Comparison of ENCODE assay signal across 8 mouse cellular contexts in genomic region chr19:42090637-42091141, GRCm38 (mm10). TPM values are rescaled to one million over a fixed set of nuclear protein-coding genes. Genes with fewer than 3 reads are reported as not detected.
DNase-seq lines count a peak whose midpoint lies in the region; ATAC-seq and TF ChIP-seq lines count a peak whose summit lies in the region.

No protein-coding gene starts in this region.

- peak overlapping the region; percentile 84 for H3K27ac ChIP-seq in spleen, adult 2 months (ENCODE audit: insufficient read depth, low read length)
- H3K27ac ChIP-seq in forebrain, postnatal 0 days (ENCODE audit: low read depth, low read length): peak overlapping the region; percentile 84
- H3K27ac ChIP-seq in lung, embryonic 16.5 days (ENCODE audit: low read length): peak overlapping the region; percentile 91
- peak overlapping the region; percentile 91 for H3K27ac ChIP-seq in stomach, embryonic 16.5 days (ENCODE audit: low read length)

- no peaks in the 10 kb centered on the region for H3K9me3 ChIP-seq in forebrain, postnatal 0 days (ENCODE audit: low read length)
- no peaks in the 10 kb centered on the region for H3K9me3 ChIP-seq in lung, embryonic 16.5 days (ENCODE audit: control insufficient read depth, low read length)
- H3K9me3 ChIP-seq in stomach, embryonic 16.5 days (replicated peaks; ENCODE audit: control insufficient read depth, low read length): no peaks in the 10 kb centered on the region

- H3K36me3 ChIP-seq in spleen, adult 2 months (ENCODE audit: control insufficient read depth, insufficient read depth, low read length): no peaks in the 10 kb centered on the region
- H3K36me3 ChIP-seq in forebrain, postnatal 0 days (ENCODE audit: insufficient read depth): peaks cover 2% of the 10 kb centered on the region; the same call in 1 of the 2 replicates
- H3K36me3 ChIP-seq in lung, embryonic 16.5 days (ENCODE audit: control insufficient read depth, insufficient read depth, low read length): peaks cover 4% of the 10 kb centered on the region; the same call in 1 of the 2 replicates
- no peaks in the 10 kb centered on the region; the same call in 1 of the 2 replicates for H3K36me3 ChIP-seq in stomach, embryonic 16.5 days (ENCODE audit: control insufficient read depth, insufficient read depth, low read length)

- peak; percentile 40 for ATAC-seq in forebrain, postnatal 0 days
- peak; percentile 77 for ATAC-seq in lung, embryonic 16.5 days (ENCODE audit: low read depth)
- peak; percentile 54 for ATAC-seq in stomach, embryonic 16.5 days (ENCODE audit: insufficient read depth, low FRiP score)

- TF ChIP-seq CTCF in spleen, adult 2 months (IDR thresholded peaks at IDR 0.05; ENCODE audit: extremely low read depth, insufficient read depth, insufficient read length, insufficient replicate concordance): no peak
- TF ChIP-seq CTCF in forebrain, postnatal 0 days (IDR thresholded peaks at IDR 0.05; ENCODE audit: low read depth): no peak

- peak overlapping the region; percentile 74 for H3K4me3 ChIP-seq in spleen, adult 2 months (ENCODE audit: extremely low read depth, insufficient read depth, insufficient read length)
- peak overlapping the region; percentile 99 for H3K4me3 ChIP-seq in forebrain, postnatal 0 days (ENCODE audit: low read depth, low read length)
- peak overlapping the region; percentile 94 for H3K4me3 ChIP-seq in lung, embryonic 16.5 days (ENCODE audit: low read length)
- peak overlapping the region; percentile 88 for H3K4me3 ChIP-seq in stomach, embryonic 16.5 days (replicated peaks; ENCODE audit: low read length)

- no peak for TF ChIP-seq POLR2A in spleen, adult 2 months (IDR thresholded peaks at IDR 0.05; ENCODE audit: low read depth, low read length)

- H3K4me2 ChIP-seq in forebrain, postnatal 0 days (ENCODE audit: low read depth): peak overlapping the region; percentile 68
- H3K4me2 ChIP-seq in lung, embryonic 16.5 days (ENCODE audit: low read depth, low read length): peak overlapping the region; percentile 81
- peak overlapping the region; percentile 76 for H3K4me2 ChIP-seq in stomach, embryonic 16.5 days (ENCODE audit: low read depth, low read length)

- peaks cover 10% of the 10 kb centered on the region for H3K4me1 ChIP-seq in spleen, adult 2 months (ENCODE audit: control insufficient read depth, insufficient read depth, insufficient read length)
- H3K4me1 ChIP-seq in forebrain, postnatal 0 days (ENCODE audit: insufficient read depth): peaks cover 13% of the 10 kb centered on the region; the same call in 1 of the 2 replicates
- H3K4me1 ChIP-seq in lung, embryonic 16.5 days (replicated peaks; ENCODE audit: control insufficient read depth, insufficient read depth, low read length): peaks cover 25% of the 10 kb centered on the region
- H3K4me1 ChIP-seq in stomach, embryonic 16.5 days (ENCODE audit: control insufficient read depth, insufficient read depth, low read length): peaks cover 15% of the 10 kb centered on the region

- WGBS in spleen, adult 2 months: under 1% methylated on average over 51 of the region's 52 CpGs
- under 1% methylated on average over 46 of the region's 52 CpGs for WGBS in forebrain, postnatal 0 days
- 1% methylated on average over 43 of the region's 52 CpGs for WGBS in lung, embryonic 16.5 days
- WGBS in stomach, embryonic 16.5 days: under 1% methylated on average over 52 of the region's 52 CpGs

- DNase-seq in embryo, embryonic 10.5 days (ENCODE audit: low spot score): peak; percentile 51
- DNase-seq in embryo, embryonic 11 days: no peak
- peak; percentile 14 to 26 for DNase-seq in spleen, adult 2 months (ENCODE audit: low read depth in 1 of 2, low spot score in 2 of 2)
- no peak for DNase-seq in spleen, postnatal 4 days (ENCODE audit: low spot score in 2 of 2)
- peak; percentile 45 for DNase-seq in forebrain, postnatal 0 days
- DNase-seq in spleen, postnatal 10 days (ENCODE audit: low spot score in 2 of 2): no peak

- peak overlapping the region; percentile 79 for H3K9ac ChIP-seq in forebrain, postnatal 0 days
- H3K9ac ChIP-seq in lung, embryonic 16.5 days (ENCODE audit: low read length): peak overlapping the region; percentile 90
- peak overlapping the region; percentile 84 for H3K9ac ChIP-seq in stomach, embryonic 16.5 days (ENCODE audit: low read length)

- peaks cover 6% of the 10 kb centered on the region; the same call in 1 of the 2 replicates for H3K27me3 ChIP-seq in spleen, adult 2 months (ENCODE audit: control insufficient read depth, insufficient read depth, low read length)
- no peaks in the 10 kb centered on the region for H3K27me3 ChIP-seq in forebrain, postnatal 0 days (ENCODE audit: insufficient read depth, low read length)
- no peaks in the 10 kb centered on the region for H3K27me3 ChIP-seq in lung, embryonic 16.5 days (ENCODE audit: control insufficient read depth, insufficient read depth, low read depth, low read length)
- H3K27me3 ChIP-seq in stomach, embryonic 16.5 days (ENCODE audit: control insufficient read depth, insufficient read depth, low read length): no peaks in the 10 kb centered on the region

RNA-seq across cellular contexts. Expression of gene Pi4k2a, which starts 0.4 kb away (rescaled TPM):
- polyA plus RNA-seq in spleen, adult 2 months (2012; rRNA removed): 22.3 and 25.1 TPM in 2 replicates
- 13.7 and 16.3 TPM in 2 replicates for total RNA-seq in forebrain, postnatal 0 days (2014; rRNA removed)
- polyA plus RNA-seq in forebrain, postnatal 0 days (2015; fragmentation: Nextera tagmentation; extraction: Ambion mirVana): 29.7 and 34.1 TPM in 2 replicates
- polyA plus RNA-seq in lung, embryonic 16.5 days (2015; fragmentation: Nextera tagmentation; extraction: Ambion mirVana): 7.5 and 8.4 TPM in 2 replicates
- polyA plus RNA-seq in stomach, embryonic 16.5 days (2015; fragmentation: Nextera tagmentation; extraction: Ambion mirVana): 6.8 and 7.0 TPM in 2 replicates

RNA-seq across cellular contexts. Expression of gene Morn4, which starts 4.5 kb away (rescaled TPM):
- 1.0 and 1.2 TPM in 2 replicates for polyA plus RNA-seq in spleen, adult 2 months (2012; rRNA removed)
- 55.9 and 57.0 TPM in 2 replicates for total RNA-seq in forebrain, postnatal 0 days (2014; rRNA removed)
- 150 and 167 TPM in 2 replicates for polyA plus RNA-seq in forebrain, postnatal 0 days (2015; fragmentation: Nextera tagmentation; extraction: Ambion mirVana)
- polyA plus RNA-seq in lung, embryonic 16.5 days (2015; fragmentation: Nextera tagmentation; extraction: Ambion mirVana): 16.5 and 18.5 TPM in 2 replicates
- polyA plus RNA-seq in stomach, embryonic 16.5 days (2015; fragmentation: Nextera tagmentation; extraction: Ambion mirVana): 15.3 and 16.0 TPM in 2 replicates

RNA-seq across cellular contexts. Expression of gene Avpi1, which starts 38.2 kb away (rescaled TPM):
- 13.4 and 18.2 TPM in 2 replicates for polyA plus RNA-seq in spleen, adult 2 months (2012; rRNA removed)
- 9.5 and 17.5 TPM in 2 replicates for total RNA-seq in forebrain, postnatal 0 days (2014; rRNA removed)
- 14.3 and 15.4 TPM in 2 replicates for polyA plus RNA-seq in forebrain, postnatal 0 days (2015; fragmentation: Nextera tagmentation; extraction: Ambion mirVana)
- polyA plus RNA-seq in lung, embryonic 16.5 days (2015; fragmentation: Nextera tagmentation; extraction: Ambion mirVana): 84.9 and 87.6 TPM in 2 replicates
- polyA plus RNA-seq in stomach, embryonic 16.5 days (2015; fragmentation: Nextera tagmentation; extraction: Ambion mirVana): 52.4 and 63.5 TPM in 2 replicates

RNA-seq across cellular contexts. Expression of gene 4933411K16Rik, which starts 38.6 kb away (rescaled TPM):
- polyA plus RNA-seq in spleen, adult 2 months (2012; rRNA removed): 0.08 and 0.11 TPM in 2 replicates
- total RNA-seq in forebrain, postnatal 0 days (2014; rRNA removed): 0.15 and 0.24 TPM in 2 replicates
- not detected in 2 replicates for polyA plus RNA-seq in forebrain, postnatal 0 days (2015; fragmentation: Nextera tagmentation; extraction: Ambion mirVana)
- polyA plus RNA-seq in lung, embryonic 16.5 days (2015; fragmentation: Nextera tagmentation; extraction: Ambion mirVana): not detected in 2 replicates
- polyA plus RNA-seq in stomach, embryonic 16.5 days (2015; fragmentation: Nextera tagmentation; extraction: Ambion mirVana): not detected in 2 replicates

RNA-seq across cellular contexts. Expression of gene Hoga1, which starts 45.3 kb away (rescaled TPM):
- polyA plus RNA-seq in spleen, adult 2 months (2012; rRNA removed): 1.6 and 2.0 TPM in 2 replicates
- total RNA-seq in forebrain, postnatal 0 days (2014; rRNA removed): 3.3 and 3.6 TPM in 2 replicates
- 2.8 and 3.5 TPM in 2 replicates for polyA plus RNA-seq in forebrain, postnatal 0 days (2015; fragmentation: Nextera tagmentation; extraction: Ambion mirVana)
- 1.3 and 2.9 TPM in 2 replicates for polyA plus RNA-seq in lung, embryonic 16.5 days (2015; fragmentation: Nextera tagmentation; extraction: Ambion mirVana)
- polyA plus RNA-seq in stomach, embryonic 16.5 days (2015; fragmentation: Nextera tagmentation; extraction: Ambion mirVana): 3.5 and 3.6 TPM in 2 replicates

Comparison
In these comparisons a context has a peak if more than half of its experiments do, and no peak if none do; other contexts are left out.
1. DNase-seq: peak in embryo, embryonic 10.5 days (single experiment), spleen, adult 2 months (2 of 2) and forebrain, postnatal 0 days (single experiment); none in embryo, embryonic 11 days (single experiment), spleen, postnatal 4 days (0 of 2) and spleen, postnatal 10 days (0 of 2).
2. Peak in every context shown above with its lines, with median percentiles within 50 percentile points of each other: H3K27ac ChIP-seq, H3K4me3 ChIP-seq, ATAC-seq, H3K4me2 ChIP-seq and H3K9ac ChIP-seq.